Mouse (Mus musculus) stomach, embryonic 15.5 days (tissue): Measurements from ENCODE around the gene Kirrel2. TPM values are rescaled to one million over a fixed set of nuclear protein-coding genes. Genes with fewer than 3 reads are reported as not detected.
A peak's percentile ranks its signal among the peaks of the same experiment; 100 is the strongest.

Source experiments
- ATAC-seq: fragments of 200-750 bp; cut with Nextera tagmentation; 2 replicates; pipeline ENCODE4 v1.8.0; 2017; ENCODE audit warnings: low read depth, moderate number of reproducible peaks, moderate TSS enrichment; ENCODE audit not compliant: insufficient read depth, low FRiP score
- H3K27ac ChIP-seq: fragments of 300-500 bp; sonication (generic); 2 replicates; pipeline ENCODE4 v1.5.1; 2015; ENCODE audit warnings: mild to moderate bottlenecking, inconsistent platforms
- H3K27me3 ChIP-seq: fragments of 300-500 bp; sonication (generic); replicated peaks from 2 replicates; pipeline ENCODE4 v1.6.1; 2015; ENCODE audit warnings: inconsistent platforms
- H3K36me3 ChIP-seq: fragments of 300-500 bp; sonication (generic); 2 replicates; pipeline ENCODE4 v1.6.1; 2015; ENCODE audit warnings: inconsistent platforms
- H3K4me1 ChIP-seq: fragments of 300-500 bp; sonication (generic); 2 replicates; pipeline ENCODE4 v1.6.1; 2015; ENCODE audit warnings: inconsistent platforms
- H3K4me2 ChIP-seq: fragments of 300-500 bp; sonication (generic); 2 replicates; pipeline ENCODE4 v1.6.1; 2015; ENCODE audit warnings: mild to moderate bottlenecking, inconsistent platforms
- H3K4me3 ChIP-seq: fragments of 300-500 bp; sonication (generic); replicated peaks from 2 replicates; pipeline ENCODE4 v1.5.1; 2015; ENCODE audit warnings: inconsistent platforms
- H3K9ac ChIP-seq: fragments of 300-500 bp; sonication (generic); 2 replicates; pipeline ENCODE4 v1.6.1; 2015; ENCODE audit warnings: inconsistent platforms
- H3K9me3 ChIP-seq: fragments of 300-500 bp; sonication (generic); 2 replicates; pipeline ENCODE4 v1.6.1; 2016; ENCODE audit warnings: inconsistent platforms
- WGBS: fragments of 180-500 bp; shearing (Covaris S2); methylation state at CpG from one replicate; pipeline ENCODE4 v1.1.7; 2015; 5-methylcytosine and 5-hydroxymethylcytosine counted together
- polyA plus RNA-seq: library from polyadenylated mRNA; unstranded; fragments of >200 nt; fragmentation: Nextera tagmentation; extraction: Ambion mirVana; gene quantifications from 2 replicates; pipeline ENCODE4 v1.2.1, GENCODE M21; 2015

Gene Kirrel2
- polyA plus RNA-seq, 1 experiment from 2014 or later = 4.7 TPM

GRCm38 (mm10) chr7:30444154-30444970 is 13.1 kb downstream of the Kirrel2 start:
- Histone ChIP-seq H3K36me3 (no peaks in the 10 kb centered on the region), H3K9me3 (no peaks in the 10 kb centered on the region), H3K4me3 (peak overlapping the region; percentile 65), H3K9ac (0 out of 2 replicates have a peak overlapping the region, but pooled peaks have one; percentile 9), H3K4me2 (peak overlapping the region; percentile 95), H3K27me3 (peaks cover 20% of the 10 kb centered on the region; the same call in 1 of the 2 replicates), H3K4me1 (peaks cover 13% of the 10 kb centered on the region), H3K27ac (no peak overlapping the region)
- ATAC-seq = peak; percentile 45; the same call in 1 of the 2 replicates
- WGBS = under 1% methylated on average over 38 of the region's 38 CpGs

GRCm38 (mm10) chr7:30443696-30444095 is 13.8 kb downstream of the Kirrel2 start:
- Histone ChIP-seq H3K4me1 (peaks cover 13% of the 10 kb centered on the region), H3K36me3 (no peaks in the 10 kb centered on the region), H3K9ac (no peak overlapping the region), H3K4me2 (peak overlapping the region; percentile 95), H3K9me3 (no peaks in the 10 kb centered on the region), H3K4me3 (peak overlapping the region; percentile 65; the same call in 1 of the 2 replicates), H3K27ac (no peak overlapping the region), H3K27me3 (peaks cover 20% of the 10 kb centered on the region; the same call in 1 of the 2 replicates)
- no peak for ATAC-seq
- WGBS = 19% methylated on average over 9 of the region's 9 CpGs

DNA sequence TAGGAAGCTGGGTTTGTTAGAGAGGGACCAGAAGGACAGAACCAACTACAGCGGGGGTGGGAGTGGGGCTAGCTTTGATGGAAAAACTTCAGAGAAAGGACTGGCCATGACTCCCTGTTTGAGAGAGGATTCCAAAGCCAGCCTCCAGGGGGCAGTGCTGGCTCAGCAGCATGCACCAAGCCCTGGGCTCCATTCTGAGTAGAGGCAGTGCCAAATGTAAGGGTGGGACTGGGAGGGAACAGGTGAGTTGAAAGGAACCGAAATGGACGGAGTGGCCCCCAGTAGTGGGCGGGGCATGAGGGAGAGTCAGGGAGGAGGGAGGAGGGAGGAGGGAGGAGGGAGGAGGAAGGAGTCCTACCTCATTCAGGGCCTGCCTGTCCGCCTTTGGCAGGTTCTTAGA is 16.8 kb downstream of the Kirrel2 start:
- no peak overlapping the region for H3K9ac ChIP-seq
- peaks cover 13% of the 10 kb centered on the region for H3K4me1 ChIP-seq
- no peaks in the 10 kb centered on the region for H3K9me3 ChIP-seq
- no peak overlapping the region for H3K27ac ChIP-seq
- ATAC-seq = no peak
- WGBS = 16% methylated on average over 5 of the region's 5 CpGs
- H3K4me3 ChIP-seq = no peak overlapping the region
- no peaks in the 10 kb centered on the region for H3K36me3 ChIP-seq
- H3K4me2 ChIP-seq = no peak overlapping the region
- H3K27me3 ChIP-seq = peaks cover 19% of the 10 kb centered on the region

- Histone ChIP-seq H3K9me3 (no peaks in the 10 kb centered on the region), H3K27ac (no peak overlapping the region), H3K27me3 (peaks cover 16% of the 10 kb centered on the region), H3K4me2 (no peak overlapping the region), H3K36me3 (no peaks in the 10 kb centered on the region), H3K9ac (no peak overlapping the region), H3K4me3 (no peak overlapping the region), H3K4me1 (peaks cover 8% of the 10 kb centered on the region)
- ATAC-seq = no peak
- 79% methylated on average over 13 of the region's 13 CpGs for WGBS
Measured at GRCm38 (mm10) chr7:30439734-30440133, 17.8 kb downstream of the Kirrel2 start.

DNA sequence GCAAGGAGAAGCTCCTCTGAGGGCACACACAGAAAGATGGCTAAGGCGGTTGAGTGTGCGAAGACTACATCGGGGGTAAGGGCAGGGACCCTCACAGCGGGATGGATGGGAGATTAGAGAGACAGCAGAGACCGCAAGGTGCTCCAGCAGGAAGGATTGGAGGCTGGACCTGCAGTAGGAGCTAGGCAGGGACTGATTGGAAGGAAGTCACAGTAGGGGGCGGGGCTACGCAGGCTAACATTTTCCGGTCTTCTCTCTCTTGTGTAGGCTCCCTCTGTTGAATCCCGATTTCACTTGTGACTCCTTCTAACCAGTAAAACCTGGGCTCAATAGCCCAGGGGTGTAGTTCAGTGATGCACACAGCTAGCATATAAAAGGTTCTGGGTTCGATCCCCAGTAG is 20.6 kb downstream of the Kirrel2 start:
- Histone ChIP-seq H3K27me3 (peaks cover 4% of the 10 kb centered on the region; the same call in 1 of the 2 replicates), H3K4me2 (no peak overlapping the region), H3K4me3 (no peak overlapping the region), H3K27ac (no peak overlapping the region), H3K36me3 (no peaks in the 10 kb centered on the region), H3K9me3 (no peaks in the 10 kb centered on the region), H3K9ac (no peak overlapping the region), H3K4me1 (no peaks in the 10 kb centered on the region)
- 22% methylated on average over 10 of the region's 10 CpGs for WGBS
- ATAC-seq = no peak

GRCm38 (mm10) chr7:30435156-30435555 is 22.3 kb downstream of the Kirrel2 start:
- no peak overlapping the region for H3K9ac ChIP-seq
- H3K36me3 ChIP-seq = no peaks in the 10 kb centered on the region
- H3K4me3 ChIP-seq = no peak overlapping the region
- H3K4me2 ChIP-seq = no peak overlapping the region
- WGBS = 42% methylated on average over 9 of the region's 9 CpGs
- peaks cover 4% of the 10 kb centered on the region; the same call in 1 of the 2 replicates for H3K27me3 ChIP-seq
- no peaks in the 10 kb centered on the region for H3K4me1 ChIP-seq
- no peaks in the 10 kb centered on the region for H3K9me3 ChIP-seq
- H3K27ac ChIP-seq = no peak overlapping the region
- ATAC-seq = no peak

DNA sequence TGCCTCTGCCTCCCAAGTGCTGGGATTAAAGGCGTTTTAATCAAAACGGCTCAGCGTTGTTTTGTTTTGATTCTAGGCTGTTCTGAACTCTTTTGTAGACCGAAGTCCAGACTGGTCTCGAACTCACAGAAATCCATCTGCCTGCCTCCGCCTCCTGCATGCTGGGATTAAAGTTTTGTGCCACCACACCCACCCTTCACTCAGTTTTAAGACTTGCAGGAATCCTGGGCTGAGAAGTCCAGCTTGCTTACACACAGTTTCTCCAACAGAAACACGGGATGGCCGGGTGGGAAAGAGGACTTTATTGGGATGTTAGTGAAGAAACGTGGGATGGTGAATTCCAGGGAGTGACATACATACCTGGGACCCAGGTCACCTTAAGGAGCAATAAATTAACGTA is 22.8 kb downstream of the Kirrel2 start:
- Histone ChIP-seq H3K4me3 (no peak overlapping the region), H3K4me1 (no peaks in the 10 kb centered on the region), H3K27ac (no peak overlapping the region), H3K9ac (no peak overlapping the region), H3K9me3 (no peaks in the 10 kb centered on the region), H3K27me3 (peaks cover 4% of the 10 kb centered on the region; the same call in 1 of the 2 replicates), H3K36me3 (no peaks in the 10 kb centered on the region), H3K4me2 (no peak overlapping the region)
- 64% methylated on average over 10 of the region's 10 CpGs for WGBS
- no peak for ATAC-seq

DNA sequence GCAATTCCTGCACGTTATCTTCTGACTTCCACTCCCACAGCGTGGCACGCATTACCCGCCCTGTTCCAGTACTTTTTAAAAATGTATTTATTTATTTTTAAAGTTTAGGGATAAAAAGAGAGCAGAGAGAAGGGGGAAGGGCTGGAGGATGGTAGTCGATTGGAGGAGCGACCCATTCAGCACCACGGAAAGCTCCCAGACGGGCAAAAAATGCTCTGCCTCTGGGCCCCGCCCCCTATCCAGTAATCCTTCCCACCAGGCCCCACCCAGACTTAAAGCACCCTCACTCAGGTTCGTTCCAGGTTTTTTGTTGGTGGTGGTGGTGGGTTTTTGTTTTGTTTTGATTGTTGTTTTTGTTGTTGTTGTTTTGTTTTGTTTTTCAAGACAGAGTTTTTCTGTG is 23.3 kb downstream of the Kirrel2 start:
- Histone ChIP-seq H3K4me2 (no peak overlapping the region), H3K9me3 (no peaks in the 10 kb centered on the region), H3K27me3 (peaks cover 4% of the 10 kb centered on the region; the same call in 1 of the 2 replicates), H3K27ac (no peak overlapping the region), H3K36me3 (no peaks in the 10 kb centered on the region), H3K4me3 (no peak overlapping the region), H3K4me1 (no peaks in the 10 kb centered on the region), H3K9ac (no peak overlapping the region)
- no peak for ATAC-seq
- 4% methylated on average over 10 of the region's 10 CpGs for WGBS

DNA sequence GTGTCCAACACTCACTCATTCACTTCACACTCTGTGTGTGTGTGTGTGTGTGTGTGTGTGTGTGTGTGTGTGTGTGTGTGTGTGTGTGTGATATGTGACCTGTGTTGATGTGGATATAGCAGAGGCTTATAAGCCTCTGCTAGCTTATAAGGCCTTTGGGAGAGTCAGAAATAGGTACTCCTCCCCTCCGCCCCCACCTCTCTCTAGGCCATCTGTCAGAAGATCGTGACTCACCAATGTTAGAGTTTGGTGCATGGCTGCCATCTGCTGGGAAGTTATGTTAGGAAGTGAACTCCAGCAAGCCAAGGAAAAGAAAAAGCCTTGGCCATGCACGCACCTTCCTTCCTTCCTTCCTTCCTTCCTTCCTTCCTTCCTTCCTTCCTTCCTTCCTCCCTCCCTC is 25.7 kb downstream of the Kirrel2 start:
- Histone ChIP-seq H3K36me3 (no peaks in the 10 kb centered on the region), H3K27ac (no peak overlapping the region), H3K4me1 (no peaks in the 10 kb centered on the region), H3K4me2 (no peak overlapping the region), H3K9me3 (no peaks in the 10 kb centered on the region), H3K27me3 (peaks cover 3% of the 10 kb centered on the region; the same call in 1 of the 2 replicates), H3K9ac (no peak overlapping the region), H3K4me3 (no peak overlapping the region)
- 3% methylated on average over 3 of the region's 3 CpGs for WGBS
- peak; percentile 53; the same call in 1 of the 2 replicates for ATAC-seq

GRCm38 (mm10) chr7:30430191-30430590 is 27.3 kb downstream of the Kirrel2 start:
- no peak for ATAC-seq
- Histone ChIP-seq H3K36me3 (no peaks in the 10 kb centered on the region), H3K4me3 (no peak overlapping the region), H3K9me3 (no peaks in the 10 kb centered on the region), H3K27ac (no peak overlapping the region), H3K4me2 (no peak overlapping the region), H3K27me3 (no peaks in the 10 kb centered on the region), H3K4me1 (no peaks in the 10 kb centered on the region), H3K9ac (no peak overlapping the region)
- 41% methylated on average over 2 of the region's 2 CpGs for WGBS

- Histone ChIP-seq H3K4me2 (no peak overlapping the region), H3K4me3 (no peak overlapping the region), H3K4me1 (no peaks in the 10 kb centered on the region), H3K9ac (no peak overlapping the region), H3K9me3 (no peaks in the 10 kb centered on the region), H3K36me3 (no peaks in the 10 kb centered on the region), H3K27ac (no peak overlapping the region), H3K27me3 (no peaks in the 10 kb centered on the region)
- no peak for ATAC-seq
Measured at GRCm38 (mm10) chr7:30429327-30429726, 28.2 kb downstream of the Kirrel2 start.

DNA sequence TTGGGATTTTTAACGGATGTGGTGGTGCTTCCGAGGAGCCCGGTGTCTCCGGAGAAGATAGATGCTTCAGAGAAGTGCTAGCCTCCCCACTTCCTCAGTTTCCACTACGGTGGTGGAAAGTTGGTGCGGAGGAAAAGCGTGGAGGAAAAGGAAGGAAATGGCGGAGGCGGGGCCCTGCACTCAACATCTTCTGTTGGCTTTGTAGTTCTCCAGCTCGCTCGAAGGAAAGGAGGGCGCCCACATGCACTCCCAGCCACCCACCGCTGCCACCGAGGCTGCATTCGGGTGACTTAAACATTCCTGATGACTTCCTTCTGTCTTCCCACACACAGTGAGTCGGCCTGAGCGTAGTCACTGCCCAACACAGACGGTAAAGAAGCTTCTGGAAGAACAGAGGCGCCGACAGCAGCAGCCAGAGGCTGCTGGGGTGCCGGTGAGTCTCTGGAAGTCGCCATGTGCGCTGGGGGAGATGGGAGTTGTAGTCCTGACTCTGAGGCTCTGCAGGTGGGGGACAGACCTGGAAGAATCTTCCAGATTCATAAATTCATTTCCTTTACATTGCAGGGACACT is 34.3 kb downstream of the Kirrel2 start:
- peak overlapping the region; percentile 8; the same call in 1 of the 2 replicates for H3K9ac ChIP-seq
- no peak for ATAC-seq

More for the DNA sequence above, 34.3 kb downstream of the Kirrel2 start:
- Histone ChIP-seq H3K27ac (0 out of 2 replicates have a peak overlapping the region, but pooled peaks have one; percentile 31), H3K36me3 (no peaks in the 10 kb centered on the region), H3K4me1 (peaks cover 12% of the 10 kb centered on the region; the same call in 1 of the 2 replicates), H3K4me2 (peak overlapping the region; percentile 99), H3K27me3 (no peaks in the 10 kb centered on the region), H3K4me3 (peak overlapping the region; percentile 59), H3K9me3 (no peaks in the 10 kb centered on the region)
- 27% methylated on average over 23 of the region's 23 CpGs for WGBS
